Mouse (Mus musculus): ENCODE measurements at regions not wholly inside any gene's neighbourhood (a gene's known extent, or its start where the extent isn't known, plus 50 kb on each side); places are given as distances from the start of the nearest gene placed in this dataset.
A peak's percentile ranks its signal among the peaks of the same experiment; 100 is the strongest.

DNA sequence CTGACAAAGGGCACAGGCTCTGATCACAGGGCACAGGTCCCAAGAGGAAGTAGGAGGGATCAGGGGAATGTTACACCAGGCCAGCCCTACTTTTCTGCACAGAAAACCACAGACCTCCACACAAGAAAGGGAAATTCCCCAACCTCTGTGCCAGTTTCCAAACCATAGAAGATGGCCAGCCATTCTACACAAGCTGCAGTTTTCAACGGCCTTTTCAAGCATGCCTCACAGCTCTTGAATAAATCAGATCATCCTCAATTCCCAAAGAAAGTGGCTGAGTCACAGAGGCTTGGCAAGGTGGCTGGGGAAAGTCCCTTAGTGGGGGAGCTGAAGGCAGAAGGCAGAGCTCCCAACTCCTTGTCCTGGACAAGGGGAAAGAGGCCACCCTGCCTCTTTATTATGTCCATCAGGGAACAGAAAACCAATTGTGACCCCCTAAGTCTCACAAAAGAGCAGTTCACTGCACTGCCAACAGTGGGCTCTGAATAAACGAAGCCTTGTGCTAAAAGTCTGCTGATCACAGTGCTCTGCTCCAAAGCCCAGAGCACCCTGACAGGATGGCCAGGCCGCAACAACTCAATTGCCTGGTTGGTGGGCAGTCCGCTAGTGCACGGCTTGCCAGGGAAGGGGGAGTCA is 120.0 kb upstream of the Cd180 start:
- intact Hi-C loops (cut with DNase I) = loop anchor here (1.0 kb wide), 2 partner anchors 17 to 805 kb away; partner anchors contain the start of gene Pik3r1
- no peak overlapping the region for H3K4me3 ChIP-seq
- TF ChIP-seq CTCF (IDR thresholded peaks at IDR 0.05) = peak; percentile 39
- H3K27ac ChIP-seq = peak overlapping the region; percentile 70
- DNase-seq (ENCODE audit: extremely low spot score in 1 of 2, low spot score in 2 of 2) = peak in 1 of 2 experiments; percentile 58

DNA sequence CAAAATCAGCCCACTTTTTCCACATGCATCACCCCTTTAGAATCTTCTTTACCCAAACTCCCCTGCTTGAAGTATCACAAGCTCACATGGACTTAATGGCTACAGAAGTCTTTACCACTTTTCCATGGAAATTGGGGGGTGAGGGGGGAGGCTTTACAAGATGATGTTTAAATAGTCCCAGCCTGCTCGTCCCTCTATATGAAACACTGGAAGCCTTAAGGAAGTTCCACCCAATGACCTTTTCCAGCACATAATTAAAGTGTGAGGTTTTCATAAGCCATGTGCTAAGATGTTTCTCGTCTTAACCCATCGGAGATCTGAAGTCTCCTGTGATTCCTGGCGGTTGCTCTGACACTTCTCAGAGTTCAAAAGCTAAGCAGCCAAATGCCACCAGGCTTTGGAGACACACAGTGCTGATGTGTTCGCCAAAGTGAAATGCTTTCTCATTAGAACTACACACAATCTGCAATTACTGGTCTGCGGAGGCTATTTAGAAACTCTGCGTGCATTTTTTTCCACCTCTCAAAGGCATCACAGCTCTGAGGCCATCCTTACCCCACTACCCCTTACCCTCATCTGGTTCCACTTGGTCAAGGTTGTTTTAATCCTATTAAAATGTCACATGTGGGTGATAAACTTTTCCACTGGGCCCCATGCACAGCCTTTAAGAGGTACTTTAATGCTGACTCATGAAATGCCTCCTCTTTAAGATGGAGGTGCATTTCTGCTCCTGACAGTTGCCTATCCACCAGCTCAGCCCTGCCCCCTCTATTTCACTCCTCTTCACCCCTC is 116.3 kb upstream of the Cd180 start:
- TF ChIP-seq CTCF (IDR thresholded peaks at IDR 0.05) = no peak
- Histone ChIP-seq H3K27ac (no peak overlapping the region), H3K4me3 (no peak overlapping the region)
- intact Hi-C loops (cut with DNase I) = no loop called here
- no peak for DNase-seq (ENCODE audit: extremely low spot score in 1 of 2, low spot score in 2 of 2)

DNA sequence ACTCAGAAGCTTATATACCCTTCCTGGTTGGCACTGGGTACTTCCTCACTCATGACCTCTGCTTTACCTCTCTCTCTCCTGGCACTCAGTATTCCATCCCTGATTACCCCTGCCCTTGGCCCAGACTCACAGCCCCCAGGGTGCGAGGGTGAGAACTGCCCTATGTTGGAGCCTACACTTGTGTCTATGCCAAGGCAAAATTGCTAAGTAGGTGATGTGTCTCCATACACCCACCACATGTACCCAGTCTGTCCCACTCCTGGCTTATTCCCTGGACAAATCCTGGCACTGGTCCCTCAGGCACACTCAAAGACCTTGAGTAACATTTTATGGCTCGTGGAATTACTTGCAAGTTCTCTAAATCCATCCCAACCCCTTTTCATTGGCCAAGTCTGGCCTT is 114.5 kb upstream of the Cd180 start:
- TF ChIP-seq CTCF (IDR thresholded peaks at IDR 0.05) = no peak
- Histone ChIP-seq H3K27ac (no peak overlapping the region), H3K4me3 (no peak overlapping the region)
- intact Hi-C loops (cut with DNase I) = no loop called here
- no peak for DNase-seq (ENCODE audit: extremely low spot score in 1 of 2, low spot score in 2 of 2)

DNA sequence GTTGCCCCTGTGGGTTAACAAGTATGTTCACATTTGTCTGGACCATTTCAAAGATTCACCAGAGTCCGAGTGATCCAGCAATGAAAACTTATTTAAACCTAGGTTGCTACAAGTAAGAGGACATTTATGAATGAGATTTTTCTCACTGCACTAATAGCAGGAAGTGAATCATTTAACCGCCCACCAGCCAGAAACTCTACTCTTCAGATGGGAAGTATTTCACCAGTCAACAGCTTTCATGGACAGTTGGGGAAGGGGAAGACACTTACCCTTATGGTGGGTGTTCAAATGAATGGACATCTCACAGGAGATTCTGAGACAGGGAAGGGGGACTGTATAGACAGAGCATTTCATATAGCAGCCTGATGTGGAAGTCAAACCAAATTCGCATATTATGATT is 113.7 kb upstream of the Cd180 start:
- TF ChIP-seq CTCF (IDR thresholded peaks at IDR 0.05) = no peak
- DNase-seq (ENCODE audit: extremely low spot score in 1 of 2, low spot score in 2 of 2) = no peak
- intact Hi-C loops (cut with DNase I) = no loop called here
- Histone ChIP-seq H3K27ac (no peak overlapping the region), H3K4me3 (no peak overlapping the region)

DNA sequence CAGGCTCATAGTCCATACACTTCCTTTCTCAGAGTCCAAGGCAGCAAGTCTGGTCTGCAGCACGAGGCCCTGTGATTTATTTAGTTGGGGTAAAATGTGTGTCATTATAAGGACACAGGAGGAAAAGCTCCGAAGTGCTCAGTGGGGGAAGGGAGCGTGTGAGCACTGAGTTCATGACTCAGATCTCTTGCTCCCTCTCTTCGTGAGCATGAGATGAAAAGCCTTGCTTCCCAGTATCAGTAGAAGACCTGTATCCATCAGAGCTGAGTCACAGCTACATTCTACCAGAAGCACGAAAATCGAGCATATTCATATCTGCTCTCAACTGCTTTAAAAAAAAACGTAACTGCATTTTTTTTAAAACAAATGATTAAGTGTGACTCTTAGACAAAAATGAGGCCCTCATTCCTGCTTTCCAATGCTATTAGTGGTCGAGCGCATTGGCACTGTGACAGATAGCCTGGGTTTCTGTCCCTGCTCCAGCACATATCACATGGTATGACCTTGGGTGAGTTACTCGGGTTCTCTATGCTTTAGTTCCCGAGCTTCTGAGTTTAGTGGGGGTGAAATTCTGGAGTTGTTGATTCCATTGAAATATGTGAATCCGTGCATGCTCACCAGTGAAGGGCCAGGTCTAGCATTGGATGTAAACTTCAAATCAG is 109.2 kb upstream of the Cd180 start:
- no peak for DNase-seq (ENCODE audit: extremely low spot score in 1 of 2, low spot score in 2 of 2)
- intact Hi-C loops (cut with DNase I) = no loop called here
- Histone ChIP-seq H3K27ac (no peak overlapping the region), H3K4me3 (no peak overlapping the region)
- TF ChIP-seq CTCF (IDR thresholded peaks at IDR 0.05) = no peak

DNA sequence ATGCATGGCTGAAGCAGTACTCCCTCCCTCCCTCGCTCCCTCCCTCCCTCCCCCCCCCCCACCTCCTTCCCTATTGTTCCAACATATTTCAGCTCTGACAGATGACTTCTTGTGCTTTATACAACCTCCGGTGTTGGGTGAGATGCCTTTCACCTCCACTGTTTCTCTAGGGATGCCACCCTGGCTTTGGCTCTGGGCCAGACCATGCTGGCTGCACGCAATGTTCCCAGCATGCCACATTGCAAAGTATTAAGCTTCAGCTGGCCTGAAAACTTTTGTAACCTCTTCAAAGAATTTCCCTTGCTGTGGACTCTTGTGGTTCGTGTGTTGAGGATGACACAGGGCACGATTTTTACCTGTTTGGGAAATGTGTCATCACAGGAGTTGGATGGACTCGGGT is 107.1 kb upstream of the Cd180 start:
- TF ChIP-seq CTCF (IDR thresholded peaks at IDR 0.05) = no peak
- DNase-seq (ENCODE audit: extremely low spot score in 1 of 2, low spot score in 2 of 2) = no peak
- intact Hi-C loops (cut with DNase I) = no loop called here
- H3K4me3 ChIP-seq = no peak overlapping the region
- H3K27ac ChIP-seq = no peak overlapping the region

DNA sequence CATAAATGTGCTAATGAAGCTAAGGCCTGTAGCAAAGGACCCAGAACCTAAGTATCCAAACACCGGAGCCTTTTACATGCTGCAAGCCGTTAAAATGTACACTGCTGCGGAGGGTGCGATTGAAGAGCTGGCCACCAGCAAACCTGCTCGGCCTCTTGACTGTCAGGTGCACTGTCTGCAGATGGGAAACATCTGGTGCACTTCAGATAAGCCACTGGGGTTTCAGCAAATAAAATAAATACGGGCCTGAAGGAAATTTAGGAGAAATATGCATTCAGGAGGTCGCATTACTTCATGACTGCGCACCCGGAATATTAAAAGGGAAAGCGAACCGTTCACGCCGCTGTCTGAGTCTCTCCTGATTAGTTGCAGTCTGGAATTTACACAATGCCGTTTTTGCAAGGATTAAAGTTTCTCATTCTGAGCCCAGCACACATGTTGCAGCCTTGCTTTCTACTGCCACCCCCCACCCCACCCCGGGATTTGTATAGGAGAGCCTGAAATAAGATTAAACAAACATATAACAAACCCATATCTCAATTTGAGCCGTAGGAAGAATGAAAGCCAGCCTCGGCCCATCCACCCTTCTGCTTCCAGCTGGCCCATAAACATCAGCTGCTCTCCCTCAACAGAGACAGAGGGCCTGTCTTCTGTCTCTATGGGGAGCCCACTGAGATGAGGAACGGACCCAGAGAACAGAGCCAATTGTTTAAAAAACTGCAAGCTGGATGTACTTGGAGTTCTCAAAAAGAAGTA is 103.5 kb upstream of the Cd180 start:
- peak overlapping the region; percentile 50 for H3K27ac ChIP-seq
- no peak for TF ChIP-seq CTCF (IDR thresholded peaks at IDR 0.05)
- DNase-seq (ENCODE audit: extremely low spot score in 1 of 2, low spot score in 2 of 2) = no peak
- H3K4me3 ChIP-seq = no peak overlapping the region
- intact Hi-C loops (cut with DNase I) = loop anchor here (1.0 kb wide), 1 partner anchor 17 kb away; no protein-coding TSS in a partner anchor

DNA sequence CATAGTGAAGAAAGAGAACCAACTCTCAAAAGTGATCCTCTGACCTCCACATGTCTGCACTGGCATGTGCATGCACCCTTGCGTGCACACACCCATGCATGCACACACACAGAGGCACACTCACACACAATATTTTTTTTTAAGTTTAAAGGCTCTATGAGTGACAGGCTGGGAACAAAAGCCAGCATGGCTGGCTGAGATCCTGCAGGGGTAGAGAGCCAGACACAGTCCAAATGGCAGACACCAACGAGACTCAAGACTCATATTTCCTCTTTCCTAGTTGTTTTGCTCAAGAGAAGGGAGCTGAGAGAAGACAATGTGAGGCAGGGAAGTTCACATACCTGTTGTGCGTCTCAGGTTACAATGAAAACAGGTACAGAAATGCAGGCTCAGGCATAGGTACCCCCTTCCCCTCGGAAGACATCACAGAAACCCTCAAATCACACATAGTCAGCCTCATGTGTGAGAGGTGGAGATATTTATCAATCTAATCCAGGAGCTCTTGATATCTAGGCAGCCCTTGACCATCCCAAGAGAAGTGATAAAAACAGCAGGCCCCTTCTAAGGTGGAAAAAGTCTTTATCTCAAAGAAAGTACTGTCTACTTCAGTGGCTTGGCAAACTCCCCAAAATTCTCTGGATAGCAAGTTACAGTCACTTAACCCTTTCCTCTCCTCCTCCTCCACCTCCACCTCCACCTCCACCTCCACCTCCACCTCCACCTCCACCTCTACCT is 101.4 kb upstream of the Cd180 start:
- intact Hi-C loops (cut with DNase I) = no loop called here
- Histone ChIP-seq H3K4me3 (no peak overlapping the region), H3K27ac (peak overlapping the region; percentile 38; the same call in 1 of the 2 replicates)
- DNase-seq (ENCODE audit: extremely low spot score in 1 of 2, low spot score in 2 of 2) = no peak
- no peak for TF ChIP-seq CTCF (IDR thresholded peaks at IDR 0.05)

DNA sequence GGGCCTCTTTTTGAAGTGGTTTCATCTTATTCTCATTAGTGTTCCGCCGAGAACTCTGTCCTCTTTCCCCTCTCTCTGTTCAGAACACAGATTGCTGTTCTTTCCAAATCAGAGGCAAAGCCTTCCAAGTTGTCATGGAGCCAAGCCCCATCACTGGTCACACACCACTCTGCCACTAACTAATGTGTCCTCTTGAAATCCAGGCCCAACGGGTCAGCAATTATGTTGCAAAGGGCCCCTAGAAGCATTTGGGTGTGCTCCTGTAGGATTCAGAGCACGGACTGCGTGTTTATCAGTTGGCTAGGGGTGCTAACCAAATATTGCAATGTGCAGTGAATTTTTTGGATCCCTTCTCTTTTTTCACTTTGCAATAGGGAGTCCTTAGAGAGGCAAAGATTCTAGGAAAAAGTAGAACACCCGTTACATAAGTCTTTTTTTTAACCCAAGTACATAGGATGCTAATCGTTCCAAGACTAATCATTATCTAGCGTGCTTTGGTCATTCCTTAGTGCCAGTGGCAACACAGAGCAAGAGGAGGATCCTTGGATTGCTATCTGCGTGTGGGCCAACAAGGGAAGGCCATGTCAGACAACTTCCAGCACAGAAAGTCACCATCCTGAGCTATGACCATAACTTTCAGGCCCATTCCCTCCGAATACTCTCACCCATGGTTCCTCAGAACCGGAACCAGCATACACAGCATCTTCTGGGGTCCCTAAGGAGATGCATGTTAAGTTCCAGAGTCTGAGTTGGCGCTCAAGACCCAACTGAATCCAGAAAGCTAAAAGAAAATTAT is 99.8 kb upstream of the Cd180 start:
- H3K4me3 ChIP-seq = no peak overlapping the region
- intact Hi-C loops (cut with DNase I) = no loop called here
- DNase-seq (ENCODE audit: extremely low spot score in 1 of 2, low spot score in 2 of 2) = peak in 1 of 2 experiments; percentile 28
- H3K27ac ChIP-seq = peak overlapping the region; percentile 73
- TF ChIP-seq CTCF (IDR thresholded peaks at IDR 0.05) = no peak

DNA sequence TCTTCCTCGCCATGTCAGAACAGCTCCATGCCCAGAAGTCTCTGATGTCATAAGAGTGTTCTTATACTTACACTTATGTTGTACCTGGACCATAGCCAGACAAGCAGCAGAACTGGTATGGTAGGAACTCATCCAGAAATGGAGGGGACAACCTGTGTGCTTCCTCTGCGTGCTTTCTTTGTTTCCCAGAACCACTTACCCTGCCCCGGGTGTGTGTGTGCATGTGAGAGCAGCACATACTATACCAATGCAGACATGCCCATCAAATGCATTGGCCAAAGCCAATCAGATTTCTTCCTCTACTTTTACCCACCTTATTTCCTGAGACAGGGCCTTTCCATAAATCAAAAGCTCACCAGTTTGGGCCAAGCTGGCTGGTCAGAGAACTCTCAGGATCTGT is 99.2 kb upstream of the Cd180 start:
- intact Hi-C loops (cut with DNase I) = no loop called here
- H3K27ac ChIP-seq = peak overlapping the region; percentile 61
- no peak for TF ChIP-seq CTCF (IDR thresholded peaks at IDR 0.05)
- no peak for DNase-seq (ENCODE audit: extremely low spot score in 1 of 2, low spot score in 2 of 2)
- H3K4me3 ChIP-seq = no peak overlapping the region

All from left cerebral cortex, adult 2 months (tissue).